ENCODE assay signal across 4 mouse cellular contexts in genomic region chr10:59302671-59303070, GRCm38 (mm10). TPM values are rescaled to one million over a fixed set of nuclear protein-coding genes. Genes with fewer than 3 reads are reported as not detected.
DNase-seq lines count a peak whose midpoint lies in the region; TF ChIP-seq lines count a peak whose summit lies in the region.
"Not testable (repeated sequence)": the region's sequence is repeated elsewhere in the genome, so short reads cannot be mapped to it uniquely, and the experiment has no call there.

No protein-coding gene starts in this region.

- DNase-seq in gastrocnemius, adult 2 months, result not testable (repeated sequence)
- DNase-seq in heart, adult 18-20 months, result peak; percentile 36 to 57
- peak; percentile 31 to 48 for DNase-seq in heart, adult 9 months (ENCODE audit: low spot score in 2 of 2)
- DNase-seq in kidney, adult 2 months, result peak; percentile 15

- not testable (repeated sequence) for TF ChIP-seq CTCF in gastrocnemius, adult 2 months (IDR thresholded peaks at IDR 0.05); kidney, adult 2 months (conservative IDR thresholded peaks at IDR 0.05; ENCODE audit: insufficient read depth, insufficient read length, low read depth, low read length)

- peak overlapping the region; percentile 61 for H3K4me3 ChIP-seq in gastrocnemius, adult 2 months
- not testable (repeated sequence) for H3K4me3 ChIP-seq in kidney, adult 2 months (ENCODE audit: insufficient read depth, low read depth, low read length)

- not testable (repeated sequence) for TF ChIP-seq POLR2A in kidney, adult 2 months (IDR thresholded peaks at IDR 0.05; ENCODE audit: low read depth, low read length)

- H3K27ac ChIP-seq in gastrocnemius, adult 2 months, result peak overlapping the region; percentile 56; the same call in 1 of the 2 replicates
- H3K27ac ChIP-seq in kidney, adult 2 months (ENCODE audit: insufficient read depth, low read depth, low read length), result not testable (repeated sequence)

- WGBS in kidney, adult 2 months, result 88% methylated on average over 12 of the region's 12 CpGs

- H3K36me3 ChIP-seq in kidney, adult 2 months (ENCODE audit: control insufficient read depth, insufficient read depth, low read length), result not testable (repeated sequence)

- not testable (repeated sequence) for H3K4me1 ChIP-seq in kidney, adult 2 months (ENCODE audit: control insufficient read depth, insufficient read depth, low read length)

- intact Hi-C loops in gastrocnemius, adult 2 months (cut with DNase I), result not testable (repeated sequence)

- not testable (repeated sequence) for H3K27me3 ChIP-seq in kidney, adult 2 months (replicated peaks; ENCODE audit: control insufficient read depth, insufficient read depth, low read length)

RNA-seq across cellular contexts. Expression of gene P4ha1, which starts 20.4 kb away (rescaled TPM):
- 10 to 100 TPM; 32.5 to 49.8 TPM for total RNA-seq in gastrocnemius, adult 2 months (2021)
- 10 to 100 TPM; 49.0 to 79.8 TPM for total RNA-seq in heart, adult 18-20 months (2021)
- 20.4 and 22.7 TPM in 2 replicates for polyA plus RNA-seq in kidney, adult 2 months (2012; rRNA removed)
